Mouse (Mus musculus) bone marrow, adult 2 months (tissue): ENCODE results near the gene Asb16. TPM values are rescaled to one million over a fixed set of nuclear protein-coding genes. Genes with fewer than 3 reads are reported as not detected.

Source experiments
- H3K27ac ChIP-seq: fragments of 200-500 bp; 2 replicates; pipeline ENCODE4 v1.5.1; 2012; ENCODE audit warnings: low read depth, mild to moderate bottlenecking, control low read depth, inconsistent platforms, low read length; ENCODE audit not compliant: control insufficient read depth, poor library complexity, insufficient read depth
- H3K4me1 ChIP-seq: fragments of 200-500 bp; 2 replicates; pipeline ENCODE4 v1.6.1; 2011; ENCODE audit warnings: low read length; ENCODE audit not compliant: control insufficient read depth, insufficient read depth
- H3K4me3 ChIP-seq: fragments of 200-500 bp; replicated peaks from 2 replicates; pipeline ENCODE3; 2011; ENCODE audit warnings: mild to moderate bottlenecking, low read depth, low read length, control low read depth; ENCODE audit not compliant: control insufficient read depth
- CTCF ChIP-seq: fragments of 200-500 bp; IDR thresholded peaks from 2 replicates; pipeline ENCODE4 v1.5.1; 2011; ENCODE audit warnings: low read length, control low read depth; ENCODE audit not compliant: control insufficient read depth, insufficient read depth
- POLR2A ChIP-seq: fragments of 200-500 bp; IDR thresholded peaks from 2 replicates; pipeline ENCODE4 v1.6.1; 2011; ENCODE audit warnings: low read depth, mild to moderate bottlenecking, control low read depth, low read length, borderline replicate concordance; ENCODE audit not compliant: control insufficient read depth
- WGBS: fragments of 180-500 bp; shearing (Covaris S2); methylation state at CpG from one replicate; pipeline ENCODE4 v1.1.7; 2018; 5-methylcytosine and 5-hydroxymethylcytosine counted together
- polyA plus RNA-seq: library from polyadenylated mRNA; stranded (reverse); fragments of >200 nt; gene quantifications from 2 replicates; pipeline ENCODE4 v1.2.4, GENCODE M21; 2011; ENCODE audit warnings: low replicate concordance; ENCODE audit not compliant: missing spikeins, insufficient read depth, insufficient read length

Asb16 gene
- polyA plus RNA-seq, 1 experiment, result 0.52 TPM

GRCm38 (mm10) chr11:102321931-102322330 lies 53.4 kb downstream of the Asb16 start:
- Histone ChIP-seq H3K27ac (no peak overlapping the region), H3K4me1 (peaks cover 4% of the 10 kb centered on the region), H3K4me3 (no peak overlapping the region)
- TF ChIP-seq POLR2A (no peak), CTCF (no peak)
- WGBS, result 85% methylated on average over 6 of the region's 6 CpGs

- WGBS, result 68% methylated on average over 1 of the region's 1 CpGs
Observed at GRCm38 (mm10) chr11:102323516-102323915, 55.0 kb downstream of the Asb16 start.

GRCm38 (mm10) chr11:102327250-102327649 lies 58.7 kb downstream of the Asb16 start:
- H3K4me3 ChIP-seq, result no peak overlapping the region
- 80% methylated on average over 5 of the region's 5 CpGs for WGBS
- H3K4me1 ChIP-seq, result no peaks in the 10 kb centered on the region
- no peak overlapping the region for H3K27ac ChIP-seq
- TF ChIP-seq POLR2A, result no peak
- TF ChIP-seq CTCF, result no peak

More at GRCm38 (mm10) chr11:102323516-102323915, 55.0 kb downstream of the Asb16 start:
- Histone ChIP-seq H3K4me3 (no peak overlapping the region), H3K4me1 (peaks cover 4% of the 10 kb centered on the region), H3K27ac (no peak overlapping the region)
- no peak for TF ChIP-seq CTCF
- TF ChIP-seq POLR2A, result no peak

DNA sequence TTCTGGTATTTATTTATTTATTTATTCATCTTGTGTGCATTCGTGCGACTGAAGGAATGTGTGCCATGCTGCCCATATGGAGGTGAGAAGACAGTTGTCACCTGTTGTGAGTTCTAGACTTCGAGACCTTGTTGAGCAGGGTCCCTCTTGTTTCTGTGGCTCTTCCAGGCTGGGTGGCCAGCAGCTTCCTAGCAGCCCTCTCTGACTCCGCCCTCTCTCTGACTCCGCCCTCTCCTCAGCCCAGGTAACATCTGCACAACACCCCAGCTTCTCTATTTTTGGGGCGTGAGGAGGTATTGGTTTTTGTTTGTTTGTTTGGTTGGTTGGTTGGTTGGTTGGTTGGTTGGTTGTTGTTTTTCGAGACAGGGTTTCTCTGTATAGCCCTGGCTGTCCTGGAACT lies 59.3 kb downstream of the Asb16 start:
- Histone ChIP-seq H3K4me3 (no peak overlapping the region), H3K27ac (no peak overlapping the region), H3K4me1 (no peaks in the 10 kb centered on the region)
- 76% methylated on average over 7 of the region's 7 CpGs for WGBS
- TF ChIP-seq CTCF (no peak), POLR2A (no peak)

Other genes with a start within 250 kb of the Asb16 start
- not detected in 2 replicates for gene Mpp3, start 240.3 kb upstream of the Asb16 start, polyA plus RNA-seq
- 5.0 and 5.8 TPM in 2 replicates for gene Cd300lg, start 227.2 kb upstream of the Asb16 start, polyA plus RNA-seq
- 11.9 and 18.2 TPM in 2 replicates for gene Mpp2, start 180.2 kb upstream of the Asb16 start, polyA plus RNA-seq
- gene Ppy, start 167.4 kb upstream of the Asb16 start, polyA plus RNA-seq, result not detected in 2 replicates
- not detected in 2 replicates for gene Pyy, start 160.9 kb upstream of the Asb16 start, polyA plus RNA-seq
- not detected in 2 replicates for gene Nags, start 123.2 kb upstream of the Asb16 start, polyA plus RNA-seq
- 6.8 and 10.3 TPM in 2 replicates for gene Tmem101, start 112.3 kb upstream of the Asb16 start, polyA plus RNA-seq
- 40.1 and 43.4 TPM in 2 replicates for gene Lsm12, start 83.4 kb upstream of the Asb16 start, polyA plus RNA-seq
- gene G6pc3, start 79.1 kb upstream of the Asb16 start, polyA plus RNA-seq, result 13.9 and 26.5 TPM in 2 replicates
- gene Hdac5, start 38.6 kb upstream of the Asb16 start, polyA plus RNA-seq, result 45.9 and 89.1 TPM in 2 replicates
- gene BC030867, start 19.9 kb upstream of the Asb16 start, polyA plus RNA-seq, result 18.5 and 39.2 TPM in 2 replicates
- 20.4 and 36.9 TPM in 2 replicates for gene Tmub2, start 16.2 kb downstream of the Asb16 start, polyA plus RNA-seq
- 18.3 and 30.4 TPM in 2 replicates for gene Atxn7l3, start 27.9 kb downstream of the Asb16 start, polyA plus RNA-seq
- 95.0 and 126 TPM in 2 replicates for gene Ubtf, start 51.0 kb downstream of the Asb16 start, polyA plus RNA-seq
- 762 and 950 TPM in 2 replicates for gene Slc4a1, start 97.5 kb downstream of the Asb16 start, polyA plus RNA-seq
- gene Rundc3a, start 124.7 kb downstream of the Asb16 start, polyA plus RNA-seq, result 2.3 and 3.2 TPM in 2 replicates
- gene Slc25a39, start 139.2 kb downstream of the Asb16 start, polyA plus RNA-seq, result 207 and 269 TPM in 2 replicates
- gene Grn, start 161.6 kb downstream of the Asb16 start, polyA plus RNA-seq, result 57.7 and 87.0 TPM in 2 replicates
- 0.65 and 2.7 TPM in 2 replicates for gene Fam171a2, start 178.9 kb downstream of the Asb16 start, polyA plus RNA-seq
- gene Itga2b, start 201.4 kb downstream of the Asb16 start, polyA plus RNA-seq, result 432 and 648 TPM in 2 replicates